Mouse (Mus musculus) midbrain, embryonic 16.5 days (tissue): Measurements from ENCODE around the gene Ttc28. TPM values are rescaled to one million over a fixed set of nuclear protein-coding genes. Genes with fewer than 3 reads are reported as not detected.
A peak's percentile ranks its signal among the peaks of the same experiment; 100 is the strongest.

ENCODE experiments used
- ATAC-seq: fragments of 200-750 bp; cut with Nextera tagmentation; 2 replicates; pipeline ENCODE4 v1.8.0; 2017; ENCODE audit warnings: moderate TSS enrichment
- H3K27ac ChIP-seq: fragments of 300-500 bp; sonication (generic); 2 replicates; pipeline ENCODE4 v1.5.1; 2014; ENCODE audit warnings: mild to moderate bottlenecking, low read length, mixed read lengths
- H3K27me3 ChIP-seq: fragments of 300-500 bp; sonication (generic); 2 replicates; pipeline ENCODE4 v1.6.1; 2014; ENCODE audit warnings: low read depth, low read length, mixed read lengths; ENCODE audit not compliant: control insufficient read depth, insufficient read depth
- H3K36me3 ChIP-seq: fragments of 300-500 bp; sonication (generic); 2 replicates; pipeline ENCODE4 v1.6.1; 2014; ENCODE audit warnings: mild to moderate bottlenecking, low read length, moderate library complexity, mixed read lengths; ENCODE audit not compliant: control insufficient read depth, insufficient read depth
- H3K4me1 ChIP-seq: fragments of 300-500 bp; sonication (generic); 2 replicates; pipeline ENCODE4 v1.6.1; 2014; ENCODE audit warnings: mild to moderate bottlenecking, low read length, mixed read lengths; ENCODE audit not compliant: control insufficient read depth, insufficient read depth
- H3K4me2 ChIP-seq: fragments of 300-500 bp; sonication (generic); 2 replicates; pipeline ENCODE4 v1.6.1; 2014; ENCODE audit warnings: mild to moderate bottlenecking, low read length, mixed read lengths
- H3K4me3 ChIP-seq: fragments of 300-500 bp; sonication (generic); 2 replicates; pipeline ENCODE4 v1.5.1; 2014; ENCODE audit warnings: low read depth, mild to moderate bottlenecking, low read length, moderate library complexity, mixed read lengths
- H3K9ac ChIP-seq: fragments of 300-500 bp; sonication (generic); 2 replicates; pipeline ENCODE4 v1.6.1; 2014; ENCODE audit warnings: low read depth, low read length, mixed read lengths
- H3K9me3 ChIP-seq: fragments of 300-500 bp; sonication (generic); replicated peaks from 2 replicates; pipeline ENCODE4 v1.6.1; 2014; ENCODE audit warnings: mild to moderate bottlenecking, low read length, mixed read lengths; ENCODE audit not compliant: control insufficient read depth, poor library complexity, severe bottlenecking
- WGBS: fragments of 180-500 bp; shearing (Covaris S2); extraction: QIAGEN DNeasy Blood & Tissue Kit; methylation state at CpG from one replicate; pipeline ENCODE4 v1.1.7; 2014; 5-methylcytosine and 5-hydroxymethylcytosine counted together
- polyA plus RNA-seq: library from polyadenylated mRNA; unstranded; fragments of >200 nt; fragmentation: Nextera tagmentation; extraction: Ambion mirVana; gene quantifications from 2 replicates; pipeline ENCODE4 v1.2.1, GENCODE M21; 2015

Ttc28 gene
- polyA plus RNA-seq, 1 experiment from 2014 or later: 16.6 TPM

- no peaks in the 10 kb centered on the region for H3K4me1 ChIP-seq
- no peak overlapping the region for H3K9ac ChIP-seq
- no peak overlapping the region for H3K4me2 ChIP-seq
- WGBS: 91% methylated on average over 1 of the region's 1 CpGs
- H3K27ac ChIP-seq: no peak overlapping the region
- H3K27me3 ChIP-seq: no peaks in the 10 kb centered on the region
- H3K9me3 ChIP-seq: no peaks in the 10 kb centered on the region
- H3K36me3 ChIP-seq: no peaks in the 10 kb centered on the region
- ATAC-seq: no peak
- no peak overlapping the region for H3K4me3 ChIP-seq
Observed at GRCm38 (mm10) chr5:110852990-110853389, 26.6 kb upstream of the Ttc28 start.

- WGBS: 84% methylated on average over 5 of the region's 5 CpGs
- Histone ChIP-seq H3K4me1 (no peaks in the 10 kb centered on the region), H3K36me3 (no peaks in the 10 kb centered on the region), H3K27ac (no peak overlapping the region), H3K9me3 (no peaks in the 10 kb centered on the region), H3K4me3 (no peak overlapping the region), H3K9ac (no peak overlapping the region), H3K4me2 (no peak overlapping the region), H3K27me3 (no peaks in the 10 kb centered on the region)
- no peak for ATAC-seq
Observed at GRCm38 (mm10) chr5:110857091-110857490, 22.5 kb upstream of the Ttc28 start.

- Histone ChIP-seq H3K9ac (no peak overlapping the region), H3K36me3 (no peaks in the 10 kb centered on the region)
- no peak for ATAC-seq
Observed at GRCm38 (mm10) chr5:110859013-110859650, 20.5 kb upstream of the Ttc28 start.

GRCm38 (mm10) chr5:110860445-110860844, 19.2 kb upstream of the Ttc28 start:
- no peaks in the 10 kb centered on the region for H3K4me1 ChIP-seq
- H3K4me3 ChIP-seq: no peak overlapping the region
- H3K9ac ChIP-seq: no peak overlapping the region
- no peaks in the 10 kb centered on the region for H3K27me3 ChIP-seq
- no peaks in the 10 kb centered on the region for H3K36me3 ChIP-seq
- H3K4me2 ChIP-seq: no peak overlapping the region
- no peak overlapping the region for H3K27ac ChIP-seq
- 95% methylated on average over 5 of the region's 5 CpGs for WGBS
- H3K9me3 ChIP-seq: no peaks in the 10 kb centered on the region
- no peak for ATAC-seq

More at GRCm38 (mm10) chr5:110859013-110859650, 20.5 kb upstream of the Ttc28 start:
- H3K27ac ChIP-seq: peak overlapping the region; percentile 76
- peak overlapping the region; percentile 28 for H3K4me2 ChIP-seq
- H3K9me3 ChIP-seq: no peaks in the 10 kb centered on the region
- no peak overlapping the region for H3K4me3 ChIP-seq
- no peaks in the 10 kb centered on the region for H3K4me1 ChIP-seq
- H3K27me3 ChIP-seq: no peaks in the 10 kb centered on the region
- 51% methylated on average over 13 of the region's 13 CpGs for WGBS

GRCm38 (mm10) chr5:110868460-110868859, 11.1 kb upstream of the Ttc28 start:
- H3K27ac ChIP-seq: peak overlapping the region; percentile 23; the same call in 1 of the 2 replicates

GRCm38 (mm10) chr5:110869242-110869669, 10.3 kb upstream of the Ttc28 start:
- Histone ChIP-seq H3K36me3 (no peaks in the 10 kb centered on the region), H3K9me3 (no peaks in the 10 kb centered on the region), H3K9ac (0 out of 2 replicates have a peak overlapping the region, but pooled peaks have one; percentile 7), H3K4me1 (peaks cover 33% of the 10 kb centered on the region), H3K4me3 (no peak overlapping the region), H3K27ac (peak overlapping the region; percentile 53; the same call in 1 of the 2 replicates), H3K4me2 (0 out of 2 replicates have a peak overlapping the region, but pooled peaks have one; percentile 12), H3K27me3 (no peaks in the 10 kb centered on the region)
- ATAC-seq: peak; percentile 31; the same call in 1 of the 2 replicates
- 16% methylated on average over 8 of the region's 8 CpGs for WGBS

More at GRCm38 (mm10) chr5:110868460-110868859, 11.1 kb upstream of the Ttc28 start:
- Histone ChIP-seq H3K4me2 (no peak overlapping the region), H3K4me3 (no peak overlapping the region), H3K27me3 (no peaks in the 10 kb centered on the region), H3K9ac (no peak overlapping the region), H3K36me3 (no peaks in the 10 kb centered on the region), H3K9me3 (no peaks in the 10 kb centered on the region), H3K4me1 (peaks cover 30% of the 10 kb centered on the region)
- 31% methylated on average over 4 of the region's 4 CpGs for WGBS
- peak; percentile 56 for ATAC-seq

- H3K27me3 ChIP-seq: no peaks in the 10 kb centered on the region
- no peak overlapping the region for H3K9ac ChIP-seq
- H3K4me2 ChIP-seq: peak overlapping the region; percentile 26
- no peaks in the 10 kb centered on the region for H3K9me3 ChIP-seq
- 31% methylated on average over 6 of the region's 6 CpGs for WGBS
- no peaks in the 10 kb centered on the region for H3K36me3 ChIP-seq
- ATAC-seq: peak; percentile 55; the same call in 1 of the 2 replicates
- peaks cover 29% of the 10 kb centered on the region for H3K4me1 ChIP-seq
- peak overlapping the region; percentile 77 for H3K27ac ChIP-seq
- no peak overlapping the region for H3K4me3 ChIP-seq
Observed at GRCm38 (mm10) chr5:110873160-110873559, 6.4 kb upstream of the Ttc28 start.

- Histone ChIP-seq H3K4me3 (no peak overlapping the region), H3K4me2 (no peak overlapping the region), H3K9ac (no peak overlapping the region), H3K4me1 (peaks cover 19% of the 10 kb centered on the region), H3K9me3 (no peaks in the 10 kb centered on the region), H3K36me3 (no peaks in the 10 kb centered on the region), H3K27ac (no peak overlapping the region), H3K27me3 (no peaks in the 10 kb centered on the region)
- no peak for ATAC-seq
Observed at GRCm38 (mm10) chr5:110874711-110875110, 4.9 kb upstream of the Ttc28 start.

- 96% methylated on average over 1 of the region's 1 CpGs for WGBS
- Histone ChIP-seq H3K27ac (no peak overlapping the region), H3K4me2 (no peak overlapping the region), H3K27me3 (no peaks in the 10 kb centered on the region), H3K9ac (no peak overlapping the region), H3K4me3 (no peak overlapping the region), H3K36me3 (no peaks in the 10 kb centered on the region), H3K9me3 (no peaks in the 10 kb centered on the region), H3K4me1 (peaks cover 19% of the 10 kb centered on the region)
- ATAC-seq: no peak
Observed at GRCm38 (mm10) chr5:110875286-110875685, 4.3 kb upstream of the Ttc28 start.
